Mouse (Mus musculus): Measurements from ENCODE around the gene Gm815.

Gm815 gene

GRCm38 (mm10) chr19:26885616-26886015 is at the start of gene Gm815:
TSS of gene Gm815 (plus strand) at chr19:26885881.
- no peak for DNase-seq (ENCODE audit: low spot score in 2 of 2)

GRCm38 (mm10) chr19:26837626-26838025 is 48.1 kb upstream of the Gm815 start:
- DNase-seq (ENCODE audit: low spot score in 2 of 2) = no peak

GRCm38 (mm10) chr19:26843896-26844295 is 41.8 kb upstream of the Gm815 start:
- no peak for DNase-seq (ENCODE audit: low spot score in 2 of 2)

GRCm38 (mm10) chr19:26844813-26845212 is 40.9 kb upstream of the Gm815 start:
- DNase-seq (ENCODE audit: low spot score in 2 of 2) = no peak

GRCm38 (mm10) chr19:26845276-26846016 is 40.2 kb upstream of the Gm815 start:
- peak; percentile 75 to 78 for DNase-seq (ENCODE audit: low spot score in 2 of 2)

- no peak for DNase-seq (ENCODE audit: low spot score in 2 of 2)
Observed at GRCm38 (mm10) chr19:26846017-26846285, 39.7 kb upstream of the Gm815 start.

GRCm38 (mm10) chr19:26851017-26851782 is 34.5 kb upstream of the Gm815 start:
- DNase-seq (ENCODE audit: low spot score in 2 of 2) = no peak

GRCm38 (mm10) chr19:26852325-26852900 is 33.3 kb upstream of the Gm815 start:
- DNase-seq (ENCODE audit: low spot score in 2 of 2) = no peak

GRCm38 (mm10) chr19:26853701-26854282 is 31.9 kb upstream of the Gm815 start:
- no peak for DNase-seq (ENCODE audit: low spot score in 2 of 2)

GRCm38 (mm10) chr19:26854661-26855060 is 31.0 kb upstream of the Gm815 start:
- DNase-seq (ENCODE audit: low spot score in 2 of 2) = no peak

GRCm38 (mm10) chr19:26855152-26855551 is 30.5 kb upstream of the Gm815 start:
- no peak for DNase-seq (ENCODE audit: low spot score in 2 of 2)

GRCm38 (mm10) chr19:26858427-26859194 is 27.1 kb upstream of the Gm815 start:
- no peak for DNase-seq (ENCODE audit: low spot score in 2 of 2)

- DNase-seq (ENCODE audit: low spot score in 2 of 2) = no peak
Observed at GRCm38 (mm10) chr19:26859195-26859570, 26.5 kb upstream of the Gm815 start.

- DNase-seq (ENCODE audit: low spot score in 2 of 2) = no peak
Observed at GRCm38 (mm10) chr19:26863662-26864061, 22.0 kb upstream of the Gm815 start.

- no peak for DNase-seq (ENCODE audit: low spot score in 2 of 2)
Observed at GRCm38 (mm10) chr19:26864975-26865690, 20.5 kb upstream of the Gm815 start.

- DNase-seq (ENCODE audit: low spot score in 2 of 2) = no peak
Observed at GRCm38 (mm10) chr19:26865736-26866135, 19.9 kb upstream of the Gm815 start.

- DNase-seq (ENCODE audit: low spot score in 2 of 2) = no peak
Observed at GRCm38 (mm10) chr19:26869591-26869990, 16.1 kb upstream of the Gm815 start.

- DNase-seq (ENCODE audit: low spot score in 2 of 2) = no peak
Observed at GRCm38 (mm10) chr19:26870280-26870679, 15.4 kb upstream of the Gm815 start.

GRCm38 (mm10) chr19:26871096-26871495 is 14.6 kb upstream of the Gm815 start:
- DNase-seq (ENCODE audit: low spot score in 2 of 2) = no peak

GRCm38 (mm10) chr19:26872886-26873285 is 12.8 kb upstream of the Gm815 start:
- DNase-seq (ENCODE audit: low spot score in 2 of 2) = peak in 1 of 2 experiments; percentile 32

- DNase-seq (ENCODE audit: low spot score in 2 of 2) = no peak
Observed at GRCm38 (mm10) chr19:26875601-26876000, 10.1 kb upstream of the Gm815 start.

All from right cerebral cortex, postnatal 36 days (tissue).